Mouse (Mus musculus) G1E (cell line): ENCODE measurements around the gene Dusp14. TPM values are rescaled to one million over a fixed set of nuclear protein-coding genes. Genes with fewer than 3 reads are reported as not detected.

ENCODE experiments used
- ATAC-seq: 2 replicates; pipeline ENCODE4 v1.8.0; 2016; ENCODE audit warnings: mild to moderate bottlenecking; ENCODE audit not compliant: insufficient number of reproducible peaks, poor library complexity, low FRiP score, severe bottlenecking; ENCODE audit errors: extremely low read depth
- DNase-seq: peaks from one replicate; pipeline ENCODE4 v3.0.0; 2012; ENCODE audit warnings: low spot score
- H3K27me3 ChIP-seq: 2 replicates; pipeline ENCODE4 v1.6.1; 2012; ENCODE audit warnings: mild to moderate bottlenecking, low read length, inconsistent platforms; ENCODE audit not compliant: insufficient read depth
- H3K36me3 ChIP-seq: replicated peaks from 2 replicates; pipeline ENCODE3; 2012; ENCODE audit warnings: mild to moderate bottlenecking, inconsistent platforms
- H3K4me1 ChIP-seq: 2 replicates; pipeline ENCODE4 v1.6.1; 2012; ENCODE audit warnings: low read depth, low read length, inconsistent platforms, mixed read lengths; ENCODE audit not compliant: insufficient read depth
- H3K4me3 ChIP-seq: 2 replicates; pipeline ENCODE4 v1.5.1; 2012; ENCODE audit warnings: low read depth, mild to moderate bottlenecking, inconsistent platforms, low read length, moderate library complexity, mixed read lengths
- H3K9me3 ChIP-seq: replicated peaks from 2 replicates; pipeline ENCODE4 v1.6.1; 2012; ENCODE audit warnings: inconsistent platforms
- CTCF ChIP-seq: IDR thresholded peaks from 2 replicates; pipeline ENCODE4 v1.5.1; 2012; ENCODE audit warnings: low read depth, low read length, inconsistent platforms, mixed read lengths
- GATA1 ChIP-seq: IDR thresholded peaks from 2 replicates; pipeline ENCODE4 v1.6.1; 2012; ENCODE audit warnings: borderline replicate concordance, low read length, inconsistent platforms, mixed read lengths
- GATA2 ChIP-seq: IDR thresholded peaks from 2 replicates; pipeline ENCODE4 v1.6.1; 2012; ENCODE audit warnings: low read depth, low read length, inconsistent platforms, borderline replicate concordance
- POLR2AphosphoS5 ChIP-seq: IDR thresholded peaks from 2 replicates; pipeline ENCODE4 v1.6.1; 2012; ENCODE audit warnings: low read depth, low read length, inconsistent platforms; ENCODE audit not compliant: insufficient replicate concordance
- TAL1 ChIP-seq: conservative IDR thresholded peaks from 2 replicates; pipeline ENCODE4 v1.6.1; 2012; ENCODE audit warnings: low read depth, low read length, inconsistent platforms, mixed read lengths
- polyA plus RNA-seq: library from polyadenylated mRNA; stranded (reverse); fragments of >175 nt; gene quantifications from 2 replicates; pipeline ENCODE4 v1.2.3, GENCODE M21; 2012
- total RNA-seq, 2 experiments: library from RNA; stranded (forward) in 1 of 2; stranded (reverse) in 1 of 2; fragments of 200-1000 nt in 1 of 2; fragments of >200 nt in 1 of 2; fragmentation: Nextera tagmentation in 1 of 2; gene quantifications; 2 replicates each; pipeline ENCODE4 v1.2.3; 2014 to 2017

Dusp14 gene
- total and polyA plus RNA-seq, 3 experiments: not detected

DNA sequence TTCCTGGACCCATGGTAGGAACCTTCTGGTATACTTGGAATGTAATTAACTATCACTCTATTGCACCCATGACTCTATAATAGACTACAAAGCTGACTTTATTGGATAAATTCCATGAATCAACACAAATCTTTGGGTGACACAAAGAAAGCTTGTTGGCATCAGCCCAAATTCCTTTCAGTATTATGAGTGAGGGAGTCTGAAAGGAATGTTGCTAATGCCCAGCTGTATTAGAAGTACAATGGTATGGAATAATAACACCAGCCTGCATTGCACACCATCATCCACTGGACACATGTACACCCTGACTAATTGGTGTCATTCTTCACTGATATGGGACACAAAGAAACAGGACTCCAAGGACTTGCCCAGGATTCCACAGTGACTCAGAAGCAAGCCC lies 32.1 kb upstream of the Dusp14 start:
- Histone ChIP-seq H3K9me3 (no peaks in the 10 kb centered on the region), H3K36me3 (peaks cover 86% of the 10 kb centered on the region), H3K4me1 (no peaks in the 10 kb centered on the region), H3K4me3 (no peak overlapping the region), H3K27me3 (no peaks in the 10 kb centered on the region)
- ATAC-seq (no peak), DNase-seq (no peak)
- TF ChIP-seq TAL1 (no peak), CTCF (no peak), GATA1 (no peak), GATA2 (no peak), POLR2AphosphoS5 (no peak)

- H3K9me3 ChIP-seq: no peaks in the 10 kb centered on the region
- no peaks in the 10 kb centered on the region for H3K4me1 ChIP-seq
- H3K36me3 ChIP-seq: peaks cover 74% of the 10 kb centered on the region
- ATAC-seq (no peak), DNase-seq (no peak)
- TF ChIP-seq GATA1 (no peak), CTCF (no peak), GATA2 (no peak), POLR2AphosphoS5 (no peak), TAL1 (no peak)
- no peak overlapping the region for H3K4me3 ChIP-seq
- H3K27me3 ChIP-seq: no peaks in the 10 kb centered on the region
These were observed 28.4 kb upstream of the Dusp14 start for GRCm38 (mm10) chr11:84097251-84097998.

- peaks cover 75% of the 10 kb centered on the region for H3K36me3 ChIP-seq
- TF ChIP-seq POLR2AphosphoS5: no peak
- no peak for TF ChIP-seq GATA1
- no peak for TF ChIP-seq GATA2
- no peak for TF ChIP-seq CTCF
- no peak for TF ChIP-seq TAL1
- ATAC-seq: no peak
These were observed 26.0 kb upstream of the Dusp14 start for GRCm38 (mm10) chr11:84095084-84095483.

DNA sequence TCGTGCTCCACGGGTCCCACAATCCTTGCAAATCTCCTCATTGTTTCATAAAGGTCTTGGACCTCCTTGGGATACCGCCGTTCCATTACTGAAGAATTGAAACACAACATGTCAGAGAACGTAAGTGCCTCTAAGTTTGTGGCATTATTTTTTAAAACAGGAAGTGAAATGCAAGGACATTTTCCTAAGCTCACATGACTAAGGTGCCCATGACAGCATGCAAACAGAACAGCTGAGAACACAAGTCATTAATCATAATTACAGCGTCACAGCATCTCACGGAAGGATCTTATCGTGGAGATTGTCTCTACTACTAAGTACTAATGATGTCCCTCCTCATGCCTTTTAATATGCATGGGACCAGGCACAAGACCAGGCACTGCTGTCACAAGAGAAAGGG lies 21.5 kb upstream of the Dusp14 start:
- DNase-seq (no peak), ATAC-seq (no peak)
- Histone ChIP-seq H3K36me3 (peaks cover 70% of the 10 kb centered on the region), H3K27me3 (no peaks in the 10 kb centered on the region), H3K4me1 (no peaks in the 10 kb centered on the region), H3K4me3 (no peak overlapping the region), H3K9me3 (no peaks in the 10 kb centered on the region)
- TF ChIP-seq GATA1: no peak
- TF ChIP-seq GATA2: no peak
- TF ChIP-seq POLR2AphosphoS5: no peak
- TF ChIP-seq CTCF: no peak
- TF ChIP-seq TAL1: no peak

More at GRCm38 (mm10) chr11:84095084-84095483, 26.0 kb upstream of the Dusp14 start:
- no peaks in the 10 kb centered on the region for H3K9me3 ChIP-seq
- no peaks in the 10 kb centered on the region for H3K27me3 ChIP-seq
- no peaks in the 10 kb centered on the region for H3K4me1 ChIP-seq
- no peak overlapping the region for H3K4me3 ChIP-seq
- DNase-seq: no peak

DNA sequence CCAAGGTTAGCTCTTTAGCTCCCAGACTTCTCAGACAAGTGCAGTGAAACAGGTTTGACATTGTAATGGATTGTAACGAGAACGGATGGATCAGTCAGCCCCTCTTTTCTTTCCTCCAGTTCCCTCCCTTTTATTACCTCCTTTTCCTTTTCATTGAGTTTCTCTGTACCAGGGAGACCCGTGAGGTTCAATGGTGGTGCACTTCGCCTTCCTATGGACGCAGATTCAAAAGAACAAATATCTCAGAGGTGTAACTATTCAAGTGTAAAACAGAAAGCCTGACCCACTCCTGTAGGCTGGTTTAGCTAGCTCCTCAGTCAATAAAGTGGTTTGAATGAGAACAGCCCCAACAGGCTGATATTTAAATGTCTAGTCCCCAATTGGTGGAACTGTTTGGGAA lies 12.8 kb upstream of the Dusp14 start:
- DNase-seq: no peak

GRCm38 (mm10) chr11:84080327-84080726 lies 11.3 kb upstream of the Dusp14 start:
- ATAC-seq: no peak
- H3K27me3 ChIP-seq: no peaks in the 10 kb centered on the region; the same call in 1 of the 2 replicates
- no peaks in the 10 kb centered on the region for H3K9me3 ChIP-seq
- H3K4me3 ChIP-seq: no peak overlapping the region
- peaks cover 47% of the 10 kb centered on the region for H3K36me3 ChIP-seq
- no peak for TF ChIP-seq GATA1
- no peak for TF ChIP-seq CTCF
- no peak for TF ChIP-seq POLR2AphosphoS5
- no peak for TF ChIP-seq TAL1
- TF ChIP-seq GATA2: no peak
- no peaks in the 10 kb centered on the region for H3K4me1 ChIP-seq
- no peak for DNase-seq

More for the DNA sequence above, 12.8 kb upstream of the Dusp14 start:
- no peaks in the 10 kb centered on the region for H3K4me1 ChIP-seq
- no peak for TF ChIP-seq CTCF
- TF ChIP-seq GATA1: no peak
- no peak for TF ChIP-seq GATA2
- no peak for TF ChIP-seq POLR2AphosphoS5
- no peak for TF ChIP-seq TAL1
- no peak for ATAC-seq
- no peaks in the 10 kb centered on the region for H3K9me3 ChIP-seq
- H3K36me3 ChIP-seq: peaks cover 58% of the 10 kb centered on the region
- no peaks in the 10 kb centered on the region for H3K27me3 ChIP-seq
- no peak overlapping the region for H3K4me3 ChIP-seq

GRCm38 (mm10) chr11:84079887-84080286 lies 10.8 kb upstream of the Dusp14 start:
- DNase-seq (no peak), ATAC-seq (no peak)
- Histone ChIP-seq H3K9me3 (no peaks in the 10 kb centered on the region), H3K4me3 (no peak overlapping the region), H3K4me1 (no peaks in the 10 kb centered on the region), H3K27me3 (no peaks in the 10 kb centered on the region; the same call in 1 of the 2 replicates), H3K36me3 (peaks cover 47% of the 10 kb centered on the region)
- TF ChIP-seq GATA1: no peak
- TF ChIP-seq TAL1: no peak
- TF ChIP-seq POLR2AphosphoS5: no peak
- no peak for TF ChIP-seq GATA2
- TF ChIP-seq CTCF: no peak
